Mouse (Mus musculus) liver, embryonic 13.5 days (tissue): ENCODE data around the gene Phf12. TPM values are rescaled to one million over a fixed set of nuclear protein-coding genes. Genes with fewer than 3 reads are reported as not detected.

Source experiments
- ATAC-seq: fragments of 200-750 bp; cut with Nextera tagmentation; 2 replicates; pipeline ENCODE4 v1.8.0; 2017; ENCODE audit warnings: low read depth, mild to moderate bottlenecking, moderate number of reproducible peaks, moderate library complexity
- DNase-seq: peaks from one replicate; pipeline ENCODE4 v3.0.0; 2022
- H3K27ac ChIP-seq: fragments of 300-500 bp; sonication (generic); 2 replicates; pipeline ENCODE4 v1.5.1; 2015; ENCODE audit warnings: moderate library complexity, mild to moderate bottlenecking, inconsistent platforms
- H3K27me3 ChIP-seq: fragments of 300-500 bp; sonication (generic); 2 replicates; pipeline ENCODE4 v1.6.1; 2015; ENCODE audit warnings: mild to moderate bottlenecking, inconsistent platforms
- H3K36me3 ChIP-seq: fragments of 300-500 bp; sonication (generic); 2 replicates; pipeline ENCODE4 v1.6.1; 2015; ENCODE audit warnings: mild to moderate bottlenecking, inconsistent platforms
- H3K4me1 ChIP-seq: fragments of 300-500 bp; sonication (generic); replicated peaks from 2 replicates; pipeline ENCODE4 v1.6.1; 2015; ENCODE audit warnings: inconsistent platforms
- H3K4me2 ChIP-seq: fragments of 300-500 bp; sonication (generic); 2 replicates; pipeline ENCODE4 v1.6.1; 2015; ENCODE audit warnings: inconsistent platforms, mild to moderate bottlenecking, moderate library complexity
- H3K4me3 ChIP-seq: fragments of 300-500 bp; sonication (generic); replicated peaks from 2 replicates; pipeline ENCODE4 v1.5.1; 2015; ENCODE audit warnings: mild to moderate bottlenecking, inconsistent platforms
- H3K9ac ChIP-seq: fragments of 300-500 bp; sonication (generic); 2 replicates; pipeline ENCODE4 v1.6.1; 2015; ENCODE audit warnings: mild to moderate bottlenecking, inconsistent platforms
- H3K9me3 ChIP-seq: fragments of 300-500 bp; sonication (generic); replicated peaks from 2 replicates; pipeline ENCODE4 v1.6.1; 2016; ENCODE audit warnings: inconsistent platforms
- WGBS: fragments of 180-500 bp; shearing (Covaris S2); methylation state at CpG from one replicate; pipeline ENCODE4 v1.1.7; 2015; ENCODE audit not compliant: insufficient replicate concordance; 5-methylcytosine and 5-hydroxymethylcytosine counted together
- polyA plus RNA-seq: library from polyadenylated mRNA; unstranded; fragments of >200 nt; fragmentation: Nextera tagmentation; extraction: Ambion mirVana; gene quantifications from 2 replicates; pipeline ENCODE4 v1.2.1, GENCODE M21; 2015

The Phf12 gene
- polyA plus RNA-seq: 6.5 and 7.6 TPM in 2 replicates

- DNase-seq (peak; percentile 100), ATAC-seq (peak; percentile 87)
- H3K9me3 ChIP-seq: no peaks in the 10 kb centered on the region
- H3K27me3 ChIP-seq: peaks cover 16% of the 10 kb centered on the region
- peak within 1 kb of the TSS; percentile 96 for H3K27ac ChIP-seq
- peaks cover 16% of the 10 kb centered on the region for H3K36me3 ChIP-seq
- WGBS: under 1% methylated on average over 62 of the region's 62 CpGs
- peak within 1 kb of the TSS; percentile 90 for H3K4me2 ChIP-seq
- H3K4me3 ChIP-seq: peak within 1 kb of the TSS; percentile 100
- H3K4me1 ChIP-seq: peaks cover 42% of the 10 kb centered on the region
- H3K9ac ChIP-seq: peak within 1 kb of the TSS; percentile 100
These were observed at the start of gene Phf12 for GRCm38 (mm10) chr11:77982441-77982905. Gene Phf12 (plus strand): TSS chr11:77982754.

GRCm38 (mm10) chr11:77934111-77934521 is 48.4 kb upstream of the Phf12 start:
- Histone ChIP-seq H3K27me3 (peaks cover 97% of the 10 kb centered on the region), H3K9me3 (no peaks in the 10 kb centered on the region), H3K27ac (no peak overlapping the region), H3K4me2 (no peak overlapping the region), H3K36me3 (no peaks in the 10 kb centered on the region), H3K9ac (no peak overlapping the region), H3K4me3 (no peak overlapping the region), H3K4me1 (peaks cover 11% of the 10 kb centered on the region)
- DNase-seq: no peak
- WGBS: 6% methylated on average over 4 of the region's 4 CpGs
- no peak for ATAC-seq

- no peak for ATAC-seq
- peaks cover 97% of the 10 kb centered on the region for H3K27me3 ChIP-seq
These were observed 47.8 kb upstream of the Phf12 start for GRCm38 (mm10) chr11:77934568-77935311.

GRCm38 (mm10) chr11:77936846-77937245 is 45.7 kb upstream of the Phf12 start:
- H3K27me3 ChIP-seq: peaks cover 94% of the 10 kb centered on the region
- no peak for ATAC-seq

More at GRCm38 (mm10) chr11:77934568-77935311, 47.8 kb upstream of the Phf12 start:
- Histone ChIP-seq H3K4me1 (peaks cover 11% of the 10 kb centered on the region), H3K4me2 (no peak overlapping the region), H3K9ac (no peak overlapping the region), H3K27ac (no peak overlapping the region), H3K4me3 (no peak overlapping the region), H3K36me3 (no peaks in the 10 kb centered on the region), H3K9me3 (no peaks in the 10 kb centered on the region)
- no peak for DNase-seq
- WGBS: 40% methylated on average over 5 of the region's 5 CpGs

GRCm38 (mm10) chr11:77937649-77938410 is 44.7 kb upstream of the Phf12 start:
- Histone ChIP-seq H3K27me3 (peaks cover 91% of the 10 kb centered on the region), H3K9ac (no peak overlapping the region), H3K9me3 (no peaks in the 10 kb centered on the region), H3K36me3 (no peaks in the 10 kb centered on the region), H3K27ac (no peak overlapping the region), H3K4me1 (no peaks in the 10 kb centered on the region), H3K4me3 (no peak overlapping the region), H3K4me2 (no peak overlapping the region)
- DNase-seq (no peak), ATAC-seq (no peak)
- WGBS: 12% methylated on average over 4 of the region's 4 CpGs

More at GRCm38 (mm10) chr11:77936846-77937245, 45.7 kb upstream of the Phf12 start:
- Histone ChIP-seq H3K9ac (no peak overlapping the region), H3K27ac (no peak overlapping the region), H3K9me3 (no peaks in the 10 kb centered on the region), H3K4me2 (no peak overlapping the region), H3K4me1 (0 out of 2 replicates have a peak, but pooled peaks cover under 1% of the 10 kb centered on the region), H3K4me3 (no peak overlapping the region), H3K36me3 (no peaks in the 10 kb centered on the region)
- DNase-seq: no peak
- WGBS: 9% methylated on average over 8 of the region's 8 CpGs

GRCm38 (mm10) chr11:77942230-77942629 is 40.3 kb upstream of the Phf12 start:
- Histone ChIP-seq H3K27ac (no peak overlapping the region), H3K9ac (no peak overlapping the region), H3K27me3 (peaks cover 75% of the 10 kb centered on the region), H3K9me3 (no peaks in the 10 kb centered on the region), H3K4me3 (no peak overlapping the region), H3K36me3 (no peaks in the 10 kb centered on the region), H3K4me2 (no peak overlapping the region), H3K4me1 (no peaks in the 10 kb centered on the region)
- WGBS: 30% methylated on average over 5 of the region's 5 CpGs
- no peak for DNase-seq
- ATAC-seq: no peak

GRCm38 (mm10) chr11:77947860-77948259 is 34.7 kb upstream of the Phf12 start:
- ATAC-seq: no peak
- H3K4me1 ChIP-seq: no peaks in the 10 kb centered on the region
- no peak for DNase-seq
- no peaks in the 10 kb centered on the region for H3K9me3 ChIP-seq
- H3K4me3 ChIP-seq: no peak overlapping the region
- 12% methylated on average over 9 of the region's 9 CpGs for WGBS
- no peak overlapping the region for H3K4me2 ChIP-seq
- peaks cover 73% of the 10 kb centered on the region for H3K27me3 ChIP-seq
- H3K27ac ChIP-seq: no peak overlapping the region
- no peaks in the 10 kb centered on the region for H3K36me3 ChIP-seq
- no peak overlapping the region for H3K9ac ChIP-seq

GRCm38 (mm10) chr11:77950125-77950685 is 32.3 kb upstream of the Phf12 start:
- WGBS: 17% methylated on average over 12 of the region's 12 CpGs
- DNase-seq (no peak), ATAC-seq (no peak)
- peaks cover 74% of the 10 kb centered on the region for H3K27me3 ChIP-seq
- H3K9me3 ChIP-seq: no peaks in the 10 kb centered on the region
- H3K4me3 ChIP-seq: no peak overlapping the region
- H3K4me1 ChIP-seq: no peaks in the 10 kb centered on the region
- H3K27ac ChIP-seq: no peak overlapping the region
- no peaks in the 10 kb centered on the region for H3K36me3 ChIP-seq
- no peak overlapping the region for H3K9ac ChIP-seq
- H3K4me2 ChIP-seq: no peak overlapping the region

- 44% methylated on average over 5 of the region's 5 CpGs for WGBS
- no peaks in the 10 kb centered on the region for H3K4me1 ChIP-seq
- no peak overlapping the region for H3K4me3 ChIP-seq
- H3K36me3 ChIP-seq: no peaks in the 10 kb centered on the region
- no peak for ATAC-seq
- no peak overlapping the region for H3K9ac ChIP-seq
- no peak for DNase-seq
- peaks cover 76% of the 10 kb centered on the region for H3K27me3 ChIP-seq
- no peak overlapping the region for H3K27ac ChIP-seq
- no peak overlapping the region for H3K4me2 ChIP-seq
- H3K9me3 ChIP-seq: no peaks in the 10 kb centered on the region
These were observed 31.7 kb upstream of the Phf12 start for GRCm38 (mm10) chr11:77950797-77951228.

GRCm38 (mm10) chr11:77953671-77954070 is 28.9 kb upstream of the Phf12 start:
- H3K9me3 ChIP-seq: no peaks in the 10 kb centered on the region
- H3K4me2 ChIP-seq: no peak overlapping the region
- H3K27me3 ChIP-seq: peaks cover 62% of the 10 kb centered on the region
- no peak overlapping the region for H3K4me3 ChIP-seq
- no peak overlapping the region for H3K27ac ChIP-seq
- ATAC-seq: no peak
- WGBS: 31% methylated on average over 9 of the region's 9 CpGs
- H3K9ac ChIP-seq: no peak overlapping the region
- H3K4me1 ChIP-seq: no peaks in the 10 kb centered on the region
- no peak for DNase-seq
- H3K36me3 ChIP-seq: no peaks in the 10 kb centered on the region

- H3K36me3 ChIP-seq: no peaks in the 10 kb centered on the region
These were observed 26.1 kb upstream of the Phf12 start for GRCm38 (mm10) chr11:77956428-77956827.

More at GRCm38 (mm10) chr11:77956428-77956827, 26.1 kb upstream of the Phf12 start:
- no peak for DNase-seq
- peaks cover 59% of the 10 kb centered on the region for H3K27me3 ChIP-seq
- WGBS: 51% methylated on average over 3 of the region's 3 CpGs
- H3K4me2 ChIP-seq: no peak overlapping the region
- no peaks in the 10 kb centered on the region for H3K4me1 ChIP-seq
- no peak overlapping the region for H3K4me3 ChIP-seq
- ATAC-seq: no peak
- H3K9ac ChIP-seq: no peak overlapping the region
- H3K9me3 ChIP-seq: no peaks in the 10 kb centered on the region
- no peak overlapping the region for H3K27ac ChIP-seq
